Mouse (Mus musculus) forebrain, embryonic 15.5 days (tissue): ENCODE measurements around the gene Icam4. TPM values are rescaled to one million over a fixed set of nuclear protein-coding genes. Genes with fewer than 3 reads are reported as not detected.

ENCODE experiments used
- ATAC-seq: fragments of 200-750 bp; cut with Nextera tagmentation; replicated peaks from 2 replicates; pipeline ENCODE4 v1.8.0; 2017; ENCODE audit warnings: mild to moderate bottlenecking, moderate TSS enrichment, moderate library complexity
- H3K27ac ChIP-seq: fragments of 300-500 bp; sonication (generic); replicated peaks from 2 replicates; pipeline ENCODE4 v1.5.1; 2015; ENCODE audit warnings: mild to moderate bottlenecking, inconsistent platforms
- H3K27me3 ChIP-seq: fragments of 300-500 bp; sonication (generic); 2 replicates; pipeline ENCODE4 v1.6.1; 2015; ENCODE audit warnings: inconsistent platforms
- H3K36me3 ChIP-seq: fragments of 300-500 bp; sonication (generic); 2 replicates; pipeline ENCODE4 v1.6.1; 2015; ENCODE audit warnings: mild to moderate bottlenecking, inconsistent platforms
- H3K4me1 ChIP-seq: fragments of 300-500 bp; sonication (generic); 2 replicates; pipeline ENCODE4 v1.6.1; 2015; ENCODE audit warnings: inconsistent platforms
- H3K4me2 ChIP-seq: fragments of 300-500 bp; sonication (generic); replicated peaks from 2 replicates; pipeline ENCODE4 v1.6.1; 2015; ENCODE audit warnings: mild to moderate bottlenecking, inconsistent platforms
- H3K4me3 ChIP-seq: fragments of 300-500 bp; sonication (generic); 2 replicates; pipeline ENCODE4 v1.5.1; 2015; ENCODE audit warnings: mild to moderate bottlenecking, inconsistent platforms
- H3K9ac ChIP-seq: fragments of 300-500 bp; sonication (generic); replicated peaks from 2 replicates; pipeline ENCODE4 v1.6.1; 2015; ENCODE audit warnings: mild to moderate bottlenecking, inconsistent platforms
- H3K9me3 ChIP-seq: fragments of 300-500 bp; sonication (generic); 2 replicates; pipeline ENCODE4 v1.6.1; 2016; ENCODE audit warnings: inconsistent platforms
- WGBS: fragments of 180-500 bp; shearing (Covaris S2); methylation state at CpG from one replicate; pipeline ENCODE4 v1.1.7; 2015; ENCODE audit warnings: mixed read lengths; 5-methylcytosine and 5-hydroxymethylcytosine counted together
- polyA plus RNA-seq: library from polyadenylated mRNA; unstranded; fragments of >200 nt; fragmentation: Nextera tagmentation; extraction: Ambion mirVana; gene quantifications from 2 replicates; pipeline ENCODE4 v1.2.1, GENCODE M21; 2015

The Icam4 gene
- polyA plus RNA-seq, 1 experiment from 2014 or later, result 0.25 TPM

- Histone ChIP-seq H3K9ac (no peak within 1 kb of the TSS), H3K4me2 (peak within 1 kb of the TSS; percentile 37)
Observed at GRCm38 (mm10) chr9:21015571-21016130, 13.5 kb upstream of the Icam4 start, which contains the start of gene Icam1. Icam1 (plus strand) TSS chr9:21015985.

GRCm38 (mm10) chr9:21016331-21017176 lies 12.6 kb upstream of the Icam4 start:
- WGBS, result 7% methylated on average over 17 of the region's 17 CpGs
- no peak for ATAC-seq
- peaks cover 51% of the 10 kb centered on the region for H3K27me3 ChIP-seq
- peaks cover 11% of the 10 kb centered on the region for H3K4me1 ChIP-seq
- no peak overlapping the region for H3K27ac ChIP-seq
- no peaks in the 10 kb centered on the region for H3K9me3 ChIP-seq
- no peak overlapping the region for H3K9ac ChIP-seq
- H3K4me2 ChIP-seq, result no peak overlapping the region
- H3K4me3 ChIP-seq, result no peak overlapping the region
- no peaks in the 10 kb centered on the region for H3K36me3 ChIP-seq

More at GRCm38 (mm10) chr9:21015571-21016130, 13.5 kb upstream of the Icam4 start, which contains the start of gene Icam1:
- Histone ChIP-seq H3K4me1 (peaks cover 11% of the 10 kb centered on the region), H3K36me3 (no peaks in the 10 kb centered on the region), H3K27me3 (peaks cover 51% of the 10 kb centered on the region), H3K27ac (no peak within 1 kb of the TSS), H3K9me3 (no peaks in the 10 kb centered on the region), H3K4me3 (peak within 1 kb of the TSS; percentile 25)
- 2% methylated on average over 30 of the region's 30 CpGs for WGBS
- ATAC-seq, result no peak

GRCm38 (mm10) chr9:21017177-21017575 lies 12.0 kb upstream of the Icam4 start:
- no peaks in the 10 kb centered on the region for H3K9me3 ChIP-seq
- no peaks in the 10 kb centered on the region for H3K36me3 ChIP-seq
- peaks cover 11% of the 10 kb centered on the region for H3K4me1 ChIP-seq
- H3K27ac ChIP-seq, result no peak overlapping the region
- ATAC-seq, result no peak
- peaks cover 51% of the 10 kb centered on the region for H3K27me3 ChIP-seq
- H3K9ac ChIP-seq, result no peak overlapping the region
- H3K4me2 ChIP-seq, result no peak overlapping the region
- H3K4me3 ChIP-seq, result no peak overlapping the region
- WGBS, result 33% methylated on average over 4 of the region's 4 CpGs

GRCm38 (mm10) chr9:21018600-21018999 lies 10.6 kb upstream of the Icam4 start:
- H3K4me3 ChIP-seq, result no peak overlapping the region
- H3K27ac ChIP-seq, result no peak overlapping the region
- H3K9ac ChIP-seq, result no peak overlapping the region
- no peaks in the 10 kb centered on the region for H3K36me3 ChIP-seq
- ATAC-seq, result no peak
- peaks cover 11% of the 10 kb centered on the region for H3K4me1 ChIP-seq
- no peaks in the 10 kb centered on the region for H3K9me3 ChIP-seq
- H3K27me3 ChIP-seq, result peaks cover 51% of the 10 kb centered on the region
- WGBS, result 72% methylated on average over 2 of the region's 2 CpGs
- H3K4me2 ChIP-seq, result no peak overlapping the region

DNA sequence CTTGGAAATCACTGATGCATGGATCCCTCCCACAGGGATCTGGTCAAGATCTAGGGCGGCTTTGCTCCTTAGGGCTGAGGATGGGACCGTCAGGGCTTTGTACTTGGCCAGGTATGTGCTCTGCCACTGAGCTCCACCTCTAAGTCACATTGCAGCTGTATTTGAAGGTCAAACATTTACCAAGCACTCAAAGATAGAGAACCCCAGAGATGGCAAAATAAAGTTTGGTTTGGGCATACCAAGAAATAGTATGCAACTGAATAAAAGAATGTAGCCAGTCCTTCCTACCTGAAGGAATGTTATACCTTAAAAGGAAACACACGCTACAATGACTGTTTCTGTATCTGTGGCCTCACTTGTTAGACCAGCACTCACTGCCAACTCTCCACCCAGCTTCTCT lies 7.8 kb upstream of the Icam4 start:
- Histone ChIP-seq H3K36me3 (no peaks in the 10 kb centered on the region), H3K4me1 (no peaks in the 10 kb centered on the region), H3K4me2 (no peak overlapping the region), H3K27ac (no peak overlapping the region), H3K9ac (no peak overlapping the region), H3K9me3 (no peaks in the 10 kb centered on the region), H3K27me3 (peaks cover 30% of the 10 kb centered on the region), H3K4me3 (no peak overlapping the region)
- 77% methylated on average over 3 of the region's 3 CpGs for WGBS
- ATAC-seq, result no peak

- Histone ChIP-seq H3K36me3 (no peaks in the 10 kb centered on the region), H3K4me3 (no peak overlapping the region), H3K4me2 (no peak overlapping the region), H3K27ac (no peak overlapping the region), H3K27me3 (peaks cover 21% of the 10 kb centered on the region), H3K9ac (no peak overlapping the region), H3K9me3 (no peaks in the 10 kb centered on the region), H3K4me1 (no peaks in the 10 kb centered on the region)
- 66% methylated on average over 6 of the region's 6 CpGs for WGBS
- ATAC-seq, result no peak
Observed at GRCm38 (mm10) chr9:21022288-21022687, 6.9 kb upstream of the Icam4 start.

DNA sequence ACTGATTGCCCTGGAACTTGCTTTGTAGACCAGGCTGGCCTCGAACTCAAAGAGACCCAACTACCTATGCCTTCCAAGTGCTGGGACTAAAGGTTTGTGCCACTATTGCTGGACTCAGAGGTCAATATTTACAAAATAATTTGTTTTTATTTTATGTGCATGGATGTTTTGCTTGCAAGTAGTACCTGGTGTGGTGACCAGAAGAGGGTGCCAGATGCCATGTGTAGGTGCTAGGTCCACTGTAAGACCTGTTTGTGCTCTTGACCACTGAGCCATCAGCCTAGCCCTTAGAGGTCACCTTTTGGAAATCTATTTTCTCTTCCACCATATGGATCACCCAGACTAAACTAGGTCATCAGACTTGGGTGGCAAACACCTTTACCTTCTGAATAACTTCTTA lies 6.4 kb upstream of the Icam4 start:
- Histone ChIP-seq H3K36me3 (no peaks in the 10 kb centered on the region), H3K9me3 (no peaks in the 10 kb centered on the region), H3K27ac (no peak overlapping the region), H3K4me1 (no peaks in the 10 kb centered on the region), H3K9ac (no peak overlapping the region), H3K4me2 (no peak overlapping the region), H3K27me3 (peaks cover 16% of the 10 kb centered on the region; the same call in 1 of the 2 replicates), H3K4me3 (no peak overlapping the region)
- whole genome bisulfite sequencing, result 86% methylated on average over 1 of the region's 1 CpGs
- ATAC-seq, result no peak

- peaks cover 13% of the 10 kb centered on the region for H3K4me1 ChIP-seq
- 70% methylated on average over 19 of the region's 19 CpGs for WGBS
- no peak overlapping the region for H3K4me3 ChIP-seq
- no peaks in the 10 kb centered on the region for H3K9me3 ChIP-seq
- H3K27me3 ChIP-seq, result peaks cover 27% of the 10 kb centered on the region
- H3K9ac ChIP-seq, result no peak overlapping the region
- no peak overlapping the region for H3K4me2 ChIP-seq
- no peaks in the 10 kb centered on the region for H3K36me3 ChIP-seq
- no peak overlapping the region for H3K27ac ChIP-seq
- no peak for ATAC-seq
Observed at GRCm38 (mm10) chr9:21025258-21025810, 3.8 kb upstream of the Icam4 start.

DNA sequence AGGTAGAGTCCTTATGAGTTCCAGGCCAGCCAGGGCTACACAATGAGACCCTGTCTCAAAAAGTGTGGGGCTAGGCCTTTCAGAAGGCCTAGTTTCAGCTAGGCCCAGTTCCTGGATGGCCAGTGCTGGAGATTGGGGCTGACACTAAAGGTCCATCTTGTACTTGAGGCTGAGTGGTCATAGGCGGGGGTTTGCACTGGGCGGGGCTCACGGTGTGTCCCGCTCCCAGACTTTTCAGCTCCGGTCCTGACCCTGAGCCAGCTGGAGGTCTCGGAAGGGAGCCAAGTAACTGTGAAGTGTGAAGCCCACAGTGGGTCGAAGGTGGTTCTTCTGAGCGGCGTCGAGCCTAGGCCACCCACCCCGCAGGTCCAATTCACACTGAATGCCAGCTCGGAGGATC lies 2.3 kb upstream of the Icam4 start:
- 85% methylated on average over 12 of the region's 12 CpGs for WGBS
- H3K4me1 ChIP-seq, result peaks cover 28% of the 10 kb centered on the region
- H3K9ac ChIP-seq, result no peak overlapping the region
- no peaks in the 10 kb centered on the region for H3K36me3 ChIP-seq
- ATAC-seq, result no peak
- H3K9me3 ChIP-seq, result no peaks in the 10 kb centered on the region
- no peak overlapping the region for H3K4me3 ChIP-seq
- no peak overlapping the region for H3K4me2 ChIP-seq
- peaks cover 35% of the 10 kb centered on the region for H3K27me3 ChIP-seq
- no peak overlapping the region for H3K27ac ChIP-seq

DNA sequence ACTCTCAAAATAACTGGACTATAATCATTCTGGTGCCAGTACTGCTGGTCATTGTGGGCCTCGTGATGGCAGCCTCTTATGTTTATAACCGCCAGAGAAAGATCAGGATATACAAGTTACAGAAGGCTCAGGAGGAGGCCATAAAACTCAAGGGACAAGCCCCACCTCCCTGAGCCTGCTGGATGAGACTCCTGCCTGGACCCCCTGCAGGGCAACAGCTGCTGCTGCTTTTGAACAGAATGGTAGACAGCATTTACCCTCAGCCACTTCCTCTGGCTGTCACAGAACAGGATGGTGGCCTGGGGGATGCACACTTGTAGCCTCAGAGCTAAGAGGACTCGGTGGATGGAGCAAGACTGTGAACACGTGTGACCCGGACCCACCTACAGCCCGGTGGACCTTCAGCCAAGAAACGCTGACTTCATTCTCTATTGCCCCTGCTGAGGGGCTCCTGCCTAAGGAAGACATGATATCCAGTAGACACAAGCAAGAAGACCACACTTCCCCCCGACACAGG lies 1.3 kb upstream of the Icam4 start:
- Histone ChIP-seq H3K27me3 (peaks cover 45% of the 10 kb centered on the region), H3K9me3 (no peaks in the 10 kb centered on the region), H3K4me2 (no peak overlapping the region), H3K9ac (no peak overlapping the region), H3K36me3 (no peaks in the 10 kb centered on the region), H3K4me3 (no peak overlapping the region), H3K4me1 (peaks cover 38% of the 10 kb centered on the region), H3K27ac (no peak overlapping the region)
- 54% methylated on average over 8 of the region's 8 CpGs for WGBS
- ATAC-seq, result no peak

- ATAC-seq, result no peak
- Histone ChIP-seq H3K27me3 (peaks cover 53% of the 10 kb centered on the region), H3K4me3 (no peak overlapping the region), H3K27ac (no peak overlapping the region), H3K4me1 (peaks cover 46% of the 10 kb centered on the region), H3K9ac (no peak overlapping the region), H3K4me2 (no peak overlapping the region), H3K9me3 (no peaks in the 10 kb centered on the region), H3K36me3 (no peaks in the 10 kb centered on the region)
- WGBS, result 74% methylated on average over 6 of the region's 6 CpGs
Observed at GRCm38 (mm10) chr9:21028560-21029110, 538 bp upstream of the Icam4 start.

- no peaks in the 10 kb centered on the region for H3K9me3 ChIP-seq
- no peak overlapping the region for H3K27ac ChIP-seq
- no peak overlapping the region for H3K9ac ChIP-seq
- no peak for ATAC-seq
- 17% methylated on average over 22 of the region's 22 CpGs for WGBS
- H3K27me3 ChIP-seq, result peaks cover 67% of the 10 kb centered on the region
- 0 out of 2 replicates have a peak overlapping the region, but pooled peaks have one; percentile 96 for H3K4me2 ChIP-seq
- no peak overlapping the region for H3K4me3 ChIP-seq
- no peaks in the 10 kb centered on the region for H3K36me3 ChIP-seq
- peaks cover 50% of the 10 kb centered on the region for H3K4me1 ChIP-seq
Observed at GRCm38 (mm10) chr9:21030055-21030600, 955 bp downstream of the Icam4 start.
